Mouse (Mus musculus) forebrain, embryonic 12.5 days (tissue): ENCODE data around the gene Ttll13. TPM values are rescaled to one million over a fixed set of nuclear protein-coding genes. Genes with fewer than 3 reads are reported as not detected.

Source experiments
- ATAC-seq: fragments of 200-750 bp; cut with Nextera tagmentation; 2 replicates; pipeline ENCODE4 v1.8.0; 2017; ENCODE audit warnings: moderate TSS enrichment; ENCODE audit not compliant: low FRiP score
- H3K27ac ChIP-seq: fragments of 300-500 bp; sonication (generic); 2 replicates; pipeline ENCODE4 v1.5.1; 2016; ENCODE audit warnings: mild to moderate bottlenecking
- H3K27me3 ChIP-seq: fragments of 300-500 bp; sonication (generic); 2 replicates; pipeline ENCODE4 v1.6.1; 2016; ENCODE audit warnings: mild to moderate bottlenecking
- H3K36me3 ChIP-seq: fragments of 300-500 bp; sonication (generic); replicated peaks from 2 replicates; pipeline ENCODE4 v1.6.1; 2016; ENCODE audit warnings: mild to moderate bottlenecking
- H3K4me1 ChIP-seq: fragments of 300-500 bp; sonication (generic); 2 replicates; pipeline ENCODE4 v1.6.1; 2016
- H3K4me2 ChIP-seq: fragments of 300-500 bp; sonication (generic); 2 replicates; pipeline ENCODE4 v1.6.1; 2016; ENCODE audit warnings: mild to moderate bottlenecking, moderate library complexity
- H3K4me3 ChIP-seq: fragments of 300-500 bp; sonication (generic); replicated peaks from 2 replicates; pipeline ENCODE4 v1.5.1; 2016; ENCODE audit warnings: mild to moderate bottlenecking
- H3K9ac ChIP-seq: fragments of 300-500 bp; sonication (generic); 2 replicates; pipeline ENCODE4 v1.6.1; 2016; ENCODE audit warnings: mild to moderate bottlenecking
- H3K9me3 ChIP-seq: fragments of 300-500 bp; sonication (generic); 2 replicates; pipeline ENCODE4 v1.6.1; 2016
- WGBS: fragments of 180-500 bp; shearing (Covaris S2); methylation state at CpG from one replicate; pipeline ENCODE4 v1.1.7; 2016; 5-methylcytosine and 5-hydroxymethylcytosine counted together
- polyA plus RNA-seq: library from polyadenylated mRNA; unstranded; fragments of >200 nt; fragmentation: Nextera tagmentation; extraction: Ambion mirVana; gene quantifications from 2 replicates; pipeline ENCODE4 v1.2.1, GENCODE M21; 2016

Ttll13 gene
- polyA plus RNA-seq, 1 experiment from 2014 or later: 1.3 TPM

GRCm38 (mm10) chr7:80299568-80299967, 53.4 kb downstream of the Ttll13 start:
- Histone ChIP-seq H3K4me3 (no peak overlapping the region), H3K36me3 (peaks cover 51% of the 10 kb centered on the region), H3K4me1 (peaks cover 25% of the 10 kb centered on the region), H3K9ac (no peak overlapping the region), H3K27me3 (no peaks in the 10 kb centered on the region), H3K27ac (no peak overlapping the region), H3K4me2 (no peak overlapping the region), H3K9me3 (no peaks in the 10 kb centered on the region)
- WGBS: 92% methylated on average over 3 of the region's 3 CpGs
- no peak for ATAC-seq

GRCm38 (mm10) chr7:80301522-80301921, 55.3 kb downstream of the Ttll13 start:
- WGBS: 86% methylated on average over 2 of the region's 2 CpGs

DNA sequence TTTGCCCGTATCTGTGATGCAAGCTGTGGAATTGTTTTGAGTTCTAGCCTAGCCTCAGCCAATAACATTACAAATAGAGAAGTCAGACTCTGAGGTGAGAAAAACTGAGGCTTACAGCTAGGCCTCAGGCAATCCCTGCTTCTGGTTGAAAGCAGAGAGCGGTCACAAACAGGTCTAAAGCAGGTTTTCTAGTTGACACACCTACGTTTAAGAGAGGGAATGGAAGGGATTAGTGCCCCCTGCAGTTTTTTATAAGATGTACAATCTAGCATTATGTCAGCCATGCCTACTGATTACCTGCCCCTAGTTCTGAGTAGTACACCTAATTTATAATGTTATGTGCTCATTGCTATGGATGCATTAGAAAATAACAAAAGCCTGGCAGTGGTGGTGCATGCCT, 61.6 kb downstream of the Ttll13 start:
- WGBS: 83% methylated on average over 3 of the region's 3 CpGs
- no peak for ATAC-seq
- no peaks in the 10 kb centered on the region for H3K27me3 ChIP-seq
- no peak overlapping the region for H3K4me2 ChIP-seq
- H3K36me3 ChIP-seq: peaks cover 95% of the 10 kb centered on the region
- H3K4me3 ChIP-seq: no peak overlapping the region
- H3K9ac ChIP-seq: no peak overlapping the region
- no peaks in the 10 kb centered on the region for H3K4me1 ChIP-seq
- H3K9me3 ChIP-seq: no peaks in the 10 kb centered on the region
- H3K27ac ChIP-seq: no peak overlapping the region

More at GRCm38 (mm10) chr7:80301522-80301921, 55.3 kb downstream of the Ttll13 start:
- Histone ChIP-seq H3K9me3 (no peaks in the 10 kb centered on the region), H3K27me3 (no peaks in the 10 kb centered on the region), H3K4me2 (no peak overlapping the region), H3K9ac (no peak overlapping the region), H3K36me3 (peaks cover 70% of the 10 kb centered on the region), H3K4me3 (no peak overlapping the region), H3K27ac (no peak overlapping the region), H3K4me1 (peaks cover 14% of the 10 kb centered on the region)
- ATAC-seq: no peak

Other genes starting within 250 kb of the Ttll13 start
- 30.5 and 33.9 TPM in 2 replicates for gene Zfp710, start 221.6 kb upstream of the Ttll13 start, polyA plus RNA-seq
- 359 and 369 TPM in 2 replicates for gene Idh2, start 131.0 kb upstream of the Ttll13 start, polyA plus RNA-seq
- gene Sema4b, start 59.5 kb upstream of the Ttll13 start, polyA plus RNA-seq: 16.7 and 19.4 TPM in 2 replicates
- 34.7 and 41.6 TPM in 2 replicates for gene Cib1, start 13.6 kb upstream of the Ttll13 start, polyA plus RNA-seq
- gene Gdpgp1, start 13.5 kb upstream of the Ttll13 start, polyA plus RNA-seq: 4.2 and 4.8 TPM in 2 replicates
- gene Ngrn, start 14.8 kb downstream of the Ttll13 start, polyA plus RNA-seq: 56.8 TPM in 2 replicates
- 17.4 and 19.1 TPM in 2 replicates for gene Vps33b, start 23.3 kb downstream of the Ttll13 start, polyA plus RNA-seq
- gene Prc1, start 48.1 kb downstream of the Ttll13 start, polyA plus RNA-seq: 222 and 240 TPM in 2 replicates
- gene Rccd1, start 78.1 kb downstream of the Ttll13 start, polyA plus RNA-seq: 14.1 and 19.1 TPM in 2 replicates
- 43.5 and 45.5 TPM in 2 replicates for gene Unc45a, start 94.6 kb downstream of the Ttll13 start, polyA plus RNA-seq
- gene Hddc3, start 96.7 kb downstream of the Ttll13 start, polyA plus RNA-seq: 24.4 and 28.3 TPM in 2 replicates
- 23.8 and 26.0 TPM in 2 replicates for gene Man2a2, start 125.0 kb downstream of the Ttll13 start, polyA plus RNA-seq
- 6.6 and 7.4 TPM in 2 replicates for gene Fes, start 141.6 kb downstream of the Ttll13 start, polyA plus RNA-seq
- gene Furin, start 159.1 kb downstream of the Ttll13 start, polyA plus RNA-seq: 3.3 and 4.3 TPM in 2 replicates